Mouse (Mus musculus): Measurements from ENCODE around the gene Dctpp1. TPM values are rescaled to one million over a fixed set of nuclear protein-coding genes. Genes with fewer than 3 reads are reported as not detected.

Dctpp1 gene
- total and polyA plus RNA-seq, 3 experiments, result 238 to 290 TPM; not detected in 1

GRCm38 (mm10) chr7:127233368-127233749 is 27.1 kb downstream of the Dctpp1 start:
- H3K4me3 ChIP-seq (ENCODE audit: control insufficient read depth in 1 of 2, insufficient read depth in 1 of 2, low read depth in 2 of 2, low read length in 2 of 2), result peak overlapping the region; percentile 80 to 83
- peak overlapping the region; percentile 94 for H3K9ac ChIP-seq (ENCODE audit: control insufficient read depth, low read depth, low read length, poor library complexity, severe bottlenecking)
- peak overlapping the region; percentile 74 for H3K27ac ChIP-seq (ENCODE audit: control insufficient read depth, low read depth, low read length)
- TF ChIP-seq MXI1 (IDR thresholded peaks at IDR 0.05; ENCODE audit: low read depth, low read length) (peak; percentile 15; the same call in 1 of the 2 replicates), UBTF (IDR thresholded peaks at IDR 0.05; ENCODE audit: borderline replicate concordance, insufficient read depth, low read depth, low read length) (no peak), ZKSCAN1 (IDR thresholded peaks at IDR 0.05; ENCODE audit: low read depth, low read length) (peak; percentile 91)
- H3K79me2 ChIP-seq (ENCODE audit: control insufficient read depth, insufficient read depth, low read length, poor library complexity), result peaks cover 37% of the 10 kb centered on the region
- H3K36me3 ChIP-seq (ENCODE audit: control insufficient read depth in 1 of 2, insufficient read depth in 2 of 2, low read length in 2 of 2), result peaks cover 0 to 14% of the 10 kb centered on the region in 2 experiments; a peak in 3 of 4 replicates
- peaks cover 2 to 20% of the 10 kb centered on the region in 2 experiments; a peak in 3 of 4 replicates for H3K4me1 ChIP-seq (ENCODE audit: control insufficient read depth in 1 of 2, insufficient read depth in 2 of 2, low read length in 2 of 2)
- H3K9me3 ChIP-seq (replicated peaks; ENCODE audit: insufficient read depth, low read length), result no peaks in the 10 kb centered on the region
- H3K27me3 ChIP-seq (ENCODE audit: control insufficient read depth in 1 of 2, insufficient read depth in 2 of 2, low read length in 2 of 2), result no peaks in the 10 kb centered on the region
- peak; percentile 71 for DNase-seq (ENCODE audit: low read depth, low spot score)

DNA sequence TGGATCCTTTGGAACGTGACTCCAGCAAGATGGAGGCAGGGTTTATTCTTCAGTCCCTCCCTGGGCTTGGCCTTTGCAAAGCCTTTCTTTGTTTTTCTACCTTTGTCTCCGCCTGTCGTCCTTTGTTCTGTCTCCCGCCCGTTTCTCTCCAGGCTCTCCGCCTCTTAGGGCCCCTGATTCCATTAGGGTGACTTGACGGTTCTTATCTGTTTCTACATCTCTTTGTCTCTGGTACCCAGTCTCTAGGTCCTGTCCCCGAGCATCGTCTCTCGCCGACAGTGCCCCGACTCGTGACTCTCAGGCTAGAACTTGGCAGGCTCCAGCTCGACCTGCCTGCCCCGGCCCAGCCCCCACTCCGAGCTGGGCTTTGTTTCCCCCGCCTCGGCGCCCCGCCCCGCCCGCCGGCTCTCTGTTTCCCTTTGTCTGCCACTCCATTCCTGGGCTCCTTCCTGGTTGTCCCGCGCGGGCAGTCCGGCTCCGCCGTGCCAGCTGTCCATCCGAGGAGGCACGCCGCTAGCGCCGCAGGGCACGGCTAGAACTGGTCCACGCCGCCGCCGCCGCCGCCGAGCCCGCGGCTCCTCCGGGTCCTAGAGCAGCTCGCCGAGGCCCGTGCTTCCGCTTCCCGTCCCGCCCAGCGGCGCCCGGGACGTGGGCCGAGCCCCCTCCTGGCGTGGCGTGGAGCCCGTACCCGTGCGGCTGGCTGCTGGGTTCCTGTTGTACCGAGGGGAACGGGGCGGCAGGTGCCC is 27.7 kb downstream of the Dctpp1 start, which contains the start of the genes Zfp553 and Sept1:
Gene Zfp553 (plus strand): TSS at position 440 of the 746 bp plus-strand sequence.
Gene Sept1 (minus strand): TSS at position 509 of the 746 bp plus-strand sequence.
- H3K36me3 ChIP-seq (ENCODE audit: control insufficient read depth in 1 of 2, insufficient read depth in 2 of 2, low read length in 2 of 2), result peaks cover 0 to 14% of the 10 kb centered on the region in 2 experiments; a peak in 3 of 4 replicates
- peak within 1 kb of the TSS; percentile 74 for H3K27ac ChIP-seq (ENCODE audit: control insufficient read depth, low read depth, low read length)
- H3K9ac ChIP-seq (ENCODE audit: control insufficient read depth, low read depth, low read length, poor library complexity, severe bottlenecking), result peak within 1 kb of the TSS; percentile 94
- peaks cover 37% of the 10 kb centered on the region for H3K79me2 ChIP-seq (ENCODE audit: control insufficient read depth, insufficient read depth, low read length, poor library complexity)
- H3K9me3 ChIP-seq (replicated peaks; ENCODE audit: insufficient read depth, low read length), result no peaks in the 10 kb centered on the region
- TF ChIP-seq NELFE (IDR thresholded peaks at IDR 0.05; ENCODE audit: low read depth, low read length), result peak; percentile 58; the same call in 1 of the 2 replicates
- TF ChIP-seq UBTF (IDR thresholded peaks at IDR 0.05; ENCODE audit: borderline replicate concordance, insufficient read depth, low read depth, low read length), result peak; percentile 38; the same call in 1 of the 2 replicates
- 0 out of 2 replicates have a peak, but pooled peaks have one; percentile 25 for TF ChIP-seq ZMIZ1 (IDR thresholded peaks at IDR 0.05; ENCODE audit: low read depth, low read length)
- TF ChIP-seq POLR2AphosphoS2 (IDR thresholded peaks at IDR 0.05; ENCODE audit: low read length), result no peak; the same call in 1 of the 2 replicates
- TF ChIP-seq MAX (IDR thresholded peaks at IDR 0.05; ENCODE audit: low read length), result peak; percentile 32
- TF ChIP-seq TBP (IDR thresholded peaks at IDR 0.05; ENCODE audit: low read depth, low read length), result peak; percentile 67
- peak; percentile 50; the same call in 1 of the 2 replicates for TF ChIP-seq TCF12 (IDR thresholded peaks at IDR 0.05; ENCODE audit: low read depth, low read length)
- TF ChIP-seq HCFC1 (IDR thresholded peaks at IDR 0.05; ENCODE audit: low read depth, low read length), result peak; percentile 78
- no peak for TF ChIP-seq ZNF384 (IDR thresholded peaks at IDR 0.05; ENCODE audit: low read depth, low read length)
- peak; percentile 15; the same call in 1 of the 2 replicates for TF ChIP-seq SIN3A (IDR thresholded peaks at IDR 0.05; ENCODE audit: low read length)
- TF ChIP-seq POLR2A (IDR thresholded peaks at IDR 0.05; ENCODE audit: control insufficient read depth in 1 of 2, insufficient read depth in 1 of 2, low read depth in 1 of 2, low read length in 2 of 2, poor library complexity in 1 of 2), result peak; percentile 51 to 85
- peak; percentile 67; the same call in 1 of the 2 replicates for TF ChIP-seq MXI1 (IDR thresholded peaks at IDR 0.05; ENCODE audit: low read depth, low read length)
- peak; percentile 41; the same call in 1 of the 2 replicates for TF ChIP-seq MAZ (IDR thresholded peaks at IDR 0.05; ENCODE audit: low read depth, low read length)
- TF ChIP-seq BHLHE40 (IDR thresholded peaks at IDR 0.05; ENCODE audit: borderline replicate concordance, low read depth, low read length), result peak; percentile 36; the same call in 1 of the 2 replicates
- no peak for TF ChIP-seq RAD21 (IDR thresholded peaks at IDR 0.05; ENCODE audit: low read depth, low read length)
- TF ChIP-seq GABPA (IDR thresholded peaks at IDR 0.05; ENCODE audit: low read depth, low read length), result no peak
- no peak for TF ChIP-seq JUND (IDR thresholded peaks at IDR 0.05; ENCODE audit: low read depth, low read length)
- TF ChIP-seq ELF1 (IDR thresholded peaks at IDR 0.05; ENCODE audit: low read depth, low read length), result peak; percentile 81
- TF ChIP-seq POLR2AphosphoS5 (IDR thresholded peaks at IDR 0.05; ENCODE audit: borderline replicate concordance, low read depth, low read length), result no peak
- no peaks in the 10 kb centered on the region for H3K27me3 ChIP-seq (ENCODE audit: control insufficient read depth in 1 of 2, insufficient read depth in 2 of 2, low read length in 2 of 2)
- peak within 1 kb of the TSS; percentile 80 to 83 for H3K4me3 ChIP-seq (ENCODE audit: control insufficient read depth in 1 of 2, insufficient read depth in 1 of 2, low read depth in 2 of 2, low read length in 2 of 2)
- peak; percentile 88 for DNase-seq (ENCODE audit: low read depth, low spot score)
- H3K4me1 ChIP-seq (ENCODE audit: control insufficient read depth in 1 of 2, insufficient read depth in 2 of 2, low read length in 2 of 2), result peaks cover 2 to 20% of the 10 kb centered on the region in 2 experiments; a peak in 3 of 4 replicates

All from MEL (cell line).